Mouse (Mus musculus) kidney, adult 10 weeks (tissue): Measurements from ENCODE around the gene 3110018I06Rik. TPM values are rescaled to one million over a fixed set of nuclear protein-coding genes. Genes with fewer than 3 reads are reported as not detected.

Source experiments
- polyA plus RNA-seq: library from polyadenylated mRNA; stranded (reverse); fragments of 350-450 nt; fragmentation: Illumina TruSeq; extraction: RNeasy Lipid Tissue Mini Kit (QIAGEN cat#74804); gene quantifications from one replicate; pipeline ENCODE4 v1.2.3, GENCODE M21; 2014; ENCODE audit warnings: low read depth, low replicate concordance

3110018I06Rik gene
- not detected for polyA plus RNA-seq

GRCm38 (mm10) chr12:107488371-107488770 lies at the start of gene 3110018I06Rik:
3110018I06Rik (plus strand) TSS chr12:107488632.

